Mouse (Mus musculus) kidney, postnatal 0 days (tissue): ENCODE measurements at regions not wholly inside any gene's neighbourhood (a gene's known extent, or its start where the extent isn't known, plus 50 kb on each side); places are given as distances from the start of the nearest gene placed in this dataset. TPM values are rescaled to one million over a fixed set of nuclear protein-coding genes. Genes with fewer than 3 reads are reported as not detected.

ENCODE experiments used
- ATAC-seq: fragments of 200-750 bp; cut with Nextera tagmentation; replicated peaks from 2 replicates; pipeline ENCODE4 v1.8.0; 2017; ENCODE audit warnings: low read depth, moderate number of reproducible peaks, moderate TSS enrichment, moderate library complexity; ENCODE audit not compliant: low FRiP score
- DNase-seq: peaks from one replicate; pipeline ENCODE4 v3.0.0-alpha.2; 2016; ENCODE audit warnings: low spot score
- H3K27ac ChIP-seq: fragments of 300-500 bp; sonication (generic); 2 replicates; pipeline ENCODE4 v1.5.1; 2014; ENCODE audit warnings: mild to moderate bottlenecking
- H3K27me3 ChIP-seq: fragments of 300-500 bp; sonication (generic); 2 replicates; pipeline ENCODE4 v1.6.1; 2014; ENCODE audit warnings: low read length, mixed read lengths; ENCODE audit not compliant: insufficient read depth
- H3K36me3 ChIP-seq: fragments of 300-500 bp; sonication (generic); 2 replicates; pipeline ENCODE4 v1.6.1; 2014; ENCODE audit warnings: low read length, mixed read lengths; ENCODE audit not compliant: insufficient read depth
- H3K4me1 ChIP-seq: fragments of 300-500 bp; sonication (generic); replicated peaks from 2 replicates; pipeline ENCODE4 v1.6.1; 2014; ENCODE audit warnings: antibody characterized with exemption, low read length, mixed read lengths; ENCODE audit not compliant: insufficient read depth
- H3K4me2 ChIP-seq: fragments of 300-500 bp; sonication (generic); 2 replicates; pipeline ENCODE4 v1.6.1; 2014; ENCODE audit warnings: mild to moderate bottlenecking, low read length, moderate library complexity, mixed read lengths
- H3K4me3 ChIP-seq: fragments of 300-500 bp; sonication (generic); replicated peaks from 2 replicates; pipeline ENCODE4 v1.5.1; 2014; ENCODE audit warnings: low read depth, low read length
- H3K9ac ChIP-seq: fragments of 300-500 bp; sonication (generic); 2 replicates; pipeline ENCODE4 v1.6.1; 2014; ENCODE audit warnings: low read depth, low read length
- H3K9me3 ChIP-seq: fragments of 300-500 bp; sonication (generic); replicated peaks from 2 replicates; pipeline ENCODE4 v1.6.1; 2016; ENCODE audit warnings: low read length, inconsistent platforms, mixed read lengths
- CTCF ChIP-seq: IDR thresholded peaks from 2 replicates; pipeline ENCODE4 v1.5.1; 2016; ENCODE audit warnings: antibody characterized with exemption, low read depth, mild to moderate bottlenecking, moderate library complexity
- WGBS: fragments of 180-500 bp; shearing (Covaris S2); extraction: QIAGEN DNeasy Blood & Tissue Kit; methylation state at CpG from one replicate; pipeline ENCODE4 v1.1.7; 2014; 5-methylcytosine and 5-hydroxymethylcytosine counted together
- microRNA-seq: library from miRNA; unstranded; fragments of <30 nt; microRNA quantifications from one replicate; pipeline ENCODE4, GENCODE M21; 2016

DNA sequence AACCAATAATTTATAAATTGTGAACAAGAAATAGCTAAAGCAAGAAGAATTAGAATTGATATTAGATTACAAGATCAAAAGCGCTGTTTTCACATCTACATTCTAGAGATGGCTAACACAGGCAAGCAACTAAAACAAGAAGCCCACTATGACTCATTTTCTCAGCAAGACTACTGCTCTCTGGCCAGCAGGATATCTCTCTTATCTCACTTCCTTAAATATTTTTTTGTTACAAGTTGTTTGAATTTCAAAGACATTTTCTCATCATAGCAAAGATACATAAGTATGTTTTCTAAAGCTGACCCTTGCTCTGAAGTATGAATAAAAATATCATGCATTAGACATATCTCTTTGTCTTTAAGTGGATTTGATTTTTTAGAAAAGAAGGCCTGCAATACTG, 556.2 kb downstream of the Slco4c1 start:
- Histone ChIP-seq H3K9ac (no peak overlapping the region), H3K4me1 (no peaks in the 10 kb centered on the region), H3K9me3 (no peaks in the 10 kb centered on the region), H3K27me3 (no peaks in the 10 kb centered on the region), H3K4me2 (no peak overlapping the region), H3K36me3 (no peaks in the 10 kb centered on the region), H3K4me3 (no peak overlapping the region), H3K27ac (no peak overlapping the region)
- DNase-seq (no peak), ATAC-seq (no peak)
- no peak for TF ChIP-seq CTCF
- 91% methylated on average over 1 of the region's 1 CpGs for WGBS

DNA sequence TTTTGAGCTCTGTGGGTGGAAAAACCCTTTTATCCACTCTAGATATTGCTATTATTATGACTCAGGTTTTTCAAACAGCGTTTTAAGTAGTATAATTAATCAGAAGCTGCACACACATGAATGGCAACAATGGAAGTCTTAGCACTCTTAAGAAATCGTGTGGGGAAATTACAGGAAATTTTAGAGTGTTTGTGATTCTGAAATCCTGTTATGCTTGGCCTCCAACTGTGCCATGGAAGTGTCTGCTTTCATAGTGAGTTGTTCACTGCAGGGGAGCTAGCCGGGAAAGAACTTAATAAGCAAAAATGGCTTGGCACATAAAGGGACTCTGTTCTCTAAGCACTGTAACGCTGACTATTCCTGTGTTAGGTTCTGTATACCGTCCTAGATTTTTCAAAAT, 570.7 kb downstream of the Slco4c1 start:
- 59% methylated on average over 5 of the region's 5 CpGs for WGBS
- Histone ChIP-seq H3K9me3 (no peaks in the 10 kb centered on the region), H3K27me3 (no peaks in the 10 kb centered on the region), H3K4me1 (no peaks in the 10 kb centered on the region), H3K27ac (no peak overlapping the region), H3K4me3 (no peak overlapping the region), H3K9ac (no peak overlapping the region), H3K4me2 (no peak overlapping the region), H3K36me3 (no peaks in the 10 kb centered on the region)
- no peak for TF ChIP-seq CTCF
- no peak for DNase-seq
- no peak for ATAC-seq

DNA sequence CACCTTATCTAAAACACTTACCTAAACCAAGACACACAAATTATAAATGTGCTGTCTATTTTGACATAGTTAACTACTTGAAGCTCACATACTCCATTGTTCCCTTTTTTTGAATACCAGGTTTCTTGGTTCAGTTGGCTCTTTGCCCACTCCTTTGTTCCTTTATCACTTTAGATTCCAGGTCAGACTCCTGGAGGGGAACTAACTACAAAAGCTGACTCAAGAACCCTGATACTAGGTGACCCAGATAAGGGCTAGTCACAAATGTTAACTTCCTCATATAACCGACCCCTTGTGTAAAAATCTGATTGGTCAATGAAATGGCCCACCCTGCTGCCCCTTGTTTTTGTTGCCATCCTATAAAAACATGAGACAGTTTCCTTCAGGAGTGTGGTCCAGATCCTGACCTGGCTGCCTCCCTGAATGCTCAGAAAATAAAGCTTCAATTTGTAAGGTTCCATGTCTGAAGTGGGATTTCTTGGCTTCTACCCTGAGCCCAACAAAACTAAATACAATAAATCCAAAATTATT, 593.9 kb downstream of the Slco4c1 start:
- H3K36me3 ChIP-seq = no peaks in the 10 kb centered on the region

GRCm38 (mm10) chr1:96276646-96277045, 595.3 kb downstream of the Slco4c1 start:
- TF ChIP-seq CTCF = no peak
- WGBS = 61% methylated on average over 2 of the region's 2 CpGs
- Histone ChIP-seq H3K9me3 (no peaks in the 10 kb centered on the region), H3K4me3 (no peak overlapping the region), H3K27me3 (no peaks in the 10 kb centered on the region), H3K9ac (no peak overlapping the region), H3K4me2 (no peak overlapping the region), H3K27ac (no peak overlapping the region), H3K36me3 (no peaks in the 10 kb centered on the region), H3K4me1 (no peaks in the 10 kb centered on the region)
- DNase-seq = no peak
- ATAC-seq = no peak

More for the DNA sequence above, 593.9 kb downstream of the Slco4c1 start:
- DNase-seq = no peak
- H3K4me2 ChIP-seq = no peak overlapping the region
- H3K27me3 ChIP-seq = no peaks in the 10 kb centered on the region
- no peaks in the 10 kb centered on the region for H3K9me3 ChIP-seq
- no peak overlapping the region for H3K9ac ChIP-seq
- H3K4me3 ChIP-seq = no peak overlapping the region
- ATAC-seq = no peak
- 62% methylated on average over 1 of the region's 1 CpGs for WGBS
- no peak for TF ChIP-seq CTCF
- no peaks in the 10 kb centered on the region for H3K4me1 ChIP-seq
- no peak overlapping the region for H3K27ac ChIP-seq

Small RNA genes lying in the stretch of these regions (microRNA-seq; reads per million reads assigned to microRNA genes)
- not detected for gene Gm22917
